Mouse (Mus musculus) brain, embryonic 18.5 days (tissue): ENCODE measurements around the gene Kif26b.

Experiments
- DNase-seq: peaks from one replicate; pipeline ENCODE4 v3.0.0-alpha.2; 2012; ENCODE audit warnings: low read depth, low spot score

Kif26b gene

DNA sequence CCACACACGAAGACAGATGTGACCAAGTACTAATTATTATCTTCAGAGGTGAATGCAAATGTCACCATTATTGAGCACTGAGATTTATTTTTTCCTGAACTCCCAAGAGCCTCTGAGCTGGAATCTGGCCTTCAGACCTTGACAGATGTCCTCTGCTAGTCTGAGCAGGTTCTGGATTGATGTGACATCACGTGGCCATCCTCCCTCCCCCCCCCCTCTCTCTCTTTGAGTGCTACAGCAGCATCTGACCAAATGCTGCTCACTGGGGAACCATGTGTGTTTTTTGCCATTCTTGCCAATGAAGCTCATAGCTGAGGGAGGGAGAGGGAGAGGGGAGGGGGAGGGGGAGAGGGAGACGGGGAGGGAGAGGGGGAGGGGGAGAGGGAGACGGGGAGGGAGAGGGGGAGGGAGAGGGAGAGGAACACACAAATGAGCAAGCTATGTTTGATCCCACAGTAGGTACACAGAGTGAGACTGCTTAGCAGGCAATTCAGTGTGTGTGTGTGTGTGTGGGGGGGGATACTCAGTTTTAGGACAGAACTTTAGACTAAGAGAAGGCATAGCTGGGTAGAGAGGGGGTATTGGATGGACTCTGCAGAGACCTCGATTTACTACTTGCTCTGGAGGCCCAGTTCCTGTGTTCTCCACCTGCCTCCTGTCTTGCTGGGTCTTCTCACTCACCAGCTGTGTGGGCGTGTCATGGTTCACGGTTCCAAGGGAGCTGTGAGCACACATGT lies 241.9 kb downstream of the Kif26b start:
- DNase-seq, result no peak

- DNase-seq, result no peak
These were observed 250.8 kb downstream of the Kif26b start for GRCm38 (mm10) chr1:178779742-178780141.

DNA sequence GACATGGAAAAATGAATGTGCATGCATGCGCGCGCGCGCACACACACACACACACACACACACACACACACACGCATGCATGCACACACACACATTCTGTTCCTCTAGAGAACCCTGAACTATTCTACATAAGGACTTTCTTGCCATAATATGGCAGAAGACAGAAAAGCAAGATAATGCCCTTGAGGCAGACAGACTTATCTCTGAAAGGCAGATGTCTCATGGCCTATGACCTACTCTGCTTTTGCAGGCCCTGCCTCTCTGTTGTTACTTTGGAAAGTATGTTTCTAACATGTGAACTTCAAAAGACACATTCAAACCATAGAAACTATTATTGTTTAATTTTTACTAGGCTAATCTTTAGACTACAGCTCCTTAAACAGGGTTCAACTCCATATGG lies 255.1 kb downstream of the Kif26b start:
- DNase-seq, result no peak

- DNase-seq, result no peak
These were observed 262.3 kb downstream of the Kif26b start for GRCm38 (mm10) chr1:178791266-178791665.

- DNase-seq, result no peak
These were observed 263.8 kb downstream of the Kif26b start for GRCm38 (mm10) chr1:178792726-178793125.

DNA sequence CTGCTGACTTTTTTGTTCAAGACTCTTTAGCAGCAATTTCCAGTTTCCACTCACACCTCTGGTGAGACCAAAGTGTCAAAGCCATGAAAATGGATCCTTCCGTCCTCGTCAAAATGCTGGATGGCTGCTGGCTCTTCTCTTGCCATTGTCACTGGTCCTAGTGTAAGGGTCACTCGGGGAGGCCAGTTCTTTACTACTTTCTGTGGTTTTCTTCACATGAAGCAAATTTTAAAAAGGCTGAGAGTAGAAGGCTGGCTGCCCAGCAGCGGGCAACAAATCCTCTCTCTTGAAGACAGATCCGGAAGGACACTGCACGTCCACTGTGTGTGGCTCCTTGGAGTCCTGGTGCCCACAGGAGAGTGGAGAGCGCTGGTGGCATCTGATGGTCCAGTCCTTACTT lies 265.9 kb downstream of the Kif26b start:
- no peak for DNase-seq

GRCm38 (mm10) chr1:178797388-178797787 lies 268.5 kb downstream of the Kif26b start:
- no peak for DNase-seq

DNA sequence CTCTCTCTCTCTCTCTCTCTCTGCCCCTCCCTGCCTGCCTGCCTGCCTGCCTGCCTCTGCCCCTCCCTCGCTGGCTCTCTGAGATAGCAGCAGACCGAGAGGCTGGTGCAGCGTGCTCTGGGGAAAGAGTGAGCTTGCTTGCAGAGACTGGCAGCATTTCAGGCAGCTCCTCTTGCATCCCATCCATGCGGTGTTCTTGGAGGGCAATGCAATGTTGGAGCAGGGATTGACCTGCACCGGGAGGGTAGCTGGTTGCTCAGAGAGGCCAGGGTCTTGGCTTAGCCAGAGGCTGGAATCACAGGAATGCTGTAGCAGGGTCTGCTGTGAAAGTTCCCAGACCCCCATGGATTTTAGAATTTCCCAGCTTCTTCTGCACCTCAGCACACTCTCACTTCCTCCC lies 269.4 kb downstream of the Kif26b start:
- DNase-seq, result no peak

DNA sequence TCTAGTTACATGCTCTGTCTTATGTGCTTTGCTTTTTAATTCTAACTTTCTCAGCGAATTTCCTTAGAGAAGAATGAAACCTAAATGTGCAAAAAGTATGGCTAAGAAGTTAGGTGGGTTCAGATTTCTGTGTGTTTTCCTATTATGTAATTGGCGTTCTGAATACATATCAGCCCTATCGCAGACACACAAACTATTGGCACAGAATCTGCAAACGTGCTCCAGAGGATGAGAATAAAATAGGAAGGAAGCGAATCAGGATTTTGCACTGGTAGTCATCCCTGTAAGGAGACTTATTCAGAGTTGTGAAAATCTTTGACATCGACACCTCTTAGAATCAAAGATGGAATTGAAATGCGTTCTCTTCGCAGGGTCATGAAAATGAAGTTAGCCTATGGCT lies 270.0 kb downstream of the Kif26b start:
- no peak for DNase-seq

- DNase-seq, result no peak
These were observed 271.1 kb downstream of the Kif26b start for GRCm38 (mm10) chr1:178799836-178800552.

DNA sequence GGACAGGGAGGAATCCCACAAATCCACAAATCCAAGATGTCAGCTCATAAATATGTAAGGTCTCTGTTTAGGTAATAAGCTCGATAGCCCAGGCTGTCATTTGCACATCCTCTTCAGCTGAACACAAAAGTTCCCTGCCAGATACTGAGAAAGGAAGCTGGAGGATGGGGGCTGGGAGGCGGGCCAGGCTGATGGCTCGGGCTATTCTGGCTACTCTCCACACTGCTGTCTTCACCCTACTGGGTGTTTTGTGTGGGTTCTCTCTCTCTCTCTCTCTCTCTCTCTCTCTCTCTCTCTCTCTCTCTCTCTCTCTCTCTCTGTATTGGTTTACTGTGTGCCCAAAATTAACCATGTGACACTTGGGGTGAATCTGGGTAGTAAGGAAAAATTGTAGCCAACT lies 274.2 kb downstream of the Kif26b start:
- DNase-seq, result no peak

- no peak for DNase-seq
These were observed 288.6 kb downstream of the Kif26b start for GRCm38 (mm10) chr1:178817476-178817875.

GRCm38 (mm10) chr1:178819060-178819459 lies 290.1 kb downstream of the Kif26b start:
- DNase-seq, result no peak

DNA sequence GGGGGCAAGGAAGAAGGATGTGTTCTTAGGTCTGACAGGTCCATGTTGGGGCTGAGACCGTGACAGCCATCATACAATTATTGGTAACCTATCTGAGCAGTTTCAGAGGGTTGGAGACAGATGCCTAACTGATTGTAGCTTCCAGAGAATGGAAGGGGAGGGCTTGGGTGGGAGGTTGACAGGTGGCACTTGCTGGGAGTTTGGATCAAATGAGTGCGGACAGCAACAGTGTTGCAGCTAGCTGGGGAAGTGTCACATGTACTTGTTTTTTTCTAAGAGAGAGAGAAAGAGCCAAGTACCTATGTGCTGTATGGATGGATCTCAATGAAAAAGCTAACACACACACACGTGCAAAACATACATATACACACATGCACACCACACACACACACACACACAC lies 291.2 kb downstream of the Kif26b start:
- no peak for DNase-seq

GRCm38 (mm10) chr1:178820556-178821435 lies 291.9 kb downstream of the Kif26b start:
- DNase-seq, result no peak

DNA sequence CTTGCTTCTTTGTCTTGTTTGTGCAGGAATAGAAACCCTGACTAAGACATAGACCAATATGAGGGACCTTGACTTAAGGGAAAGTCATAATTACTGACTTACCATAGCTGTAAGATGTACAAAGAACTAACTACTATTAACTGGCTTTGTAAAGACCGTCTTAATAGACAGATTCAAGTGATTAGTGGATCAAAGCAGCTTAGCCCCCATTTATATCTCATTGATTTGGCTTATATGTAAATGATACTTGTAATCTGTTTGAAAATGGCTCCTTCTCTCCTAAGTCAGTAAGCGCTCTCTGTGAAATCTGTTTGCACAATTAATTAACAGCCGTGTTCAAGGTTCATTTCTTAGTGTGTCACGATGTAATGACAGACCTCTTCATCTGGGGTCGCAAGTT lies 295.9 kb downstream of the Kif26b start:
- no peak for DNase-seq

DNA sequence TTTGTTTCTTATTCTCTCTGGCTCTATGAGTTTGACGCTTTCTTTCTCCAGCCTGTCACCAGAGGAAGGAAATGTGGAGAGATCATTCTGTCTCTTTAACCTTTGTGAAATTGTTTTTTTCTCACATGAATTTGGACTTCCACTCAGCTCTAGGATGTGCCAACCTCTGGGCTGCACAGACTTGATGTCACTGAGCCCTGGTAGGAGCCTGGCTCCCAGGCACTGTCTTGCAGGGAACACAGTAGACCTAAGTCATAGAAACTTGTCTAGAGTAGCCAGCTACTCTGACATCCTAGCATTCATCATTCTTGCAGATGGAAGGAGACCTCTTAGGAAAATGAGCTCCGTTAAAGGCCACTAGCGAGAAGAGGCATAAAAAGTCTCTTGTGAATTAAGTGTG lies 298.3 kb downstream of the Kif26b start:
- no peak for DNase-seq

GRCm38 (mm10) chr1:178829456-178829855 lies 300.5 kb downstream of the Kif26b start:
- no peak for DNase-seq

GRCm38 (mm10) chr1:178832571-178832970 lies 303.6 kb downstream of the Kif26b start:
- no peak for DNase-seq

DNA sequence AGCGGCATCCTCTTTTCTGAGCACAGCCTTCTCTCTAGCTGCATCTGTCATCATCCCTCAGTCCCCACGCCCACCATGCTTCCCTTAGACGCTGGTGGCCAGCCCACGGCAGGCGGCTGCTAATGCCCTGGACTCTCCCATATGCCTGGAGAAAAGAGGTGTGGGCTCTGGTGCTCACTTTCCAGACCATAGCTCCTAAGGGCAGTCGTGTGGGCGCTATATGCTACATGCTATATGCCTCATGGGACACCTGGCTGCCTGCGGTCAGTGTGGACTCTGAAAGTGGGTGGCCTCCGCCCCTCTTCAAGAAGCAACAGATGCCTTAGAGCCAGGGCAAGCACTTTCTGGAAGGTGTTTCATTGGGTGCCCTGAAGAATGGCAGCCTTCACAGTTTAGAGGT lies 306.9 kb downstream of the Kif26b start:
- DNase-seq, result no peak

DNA sequence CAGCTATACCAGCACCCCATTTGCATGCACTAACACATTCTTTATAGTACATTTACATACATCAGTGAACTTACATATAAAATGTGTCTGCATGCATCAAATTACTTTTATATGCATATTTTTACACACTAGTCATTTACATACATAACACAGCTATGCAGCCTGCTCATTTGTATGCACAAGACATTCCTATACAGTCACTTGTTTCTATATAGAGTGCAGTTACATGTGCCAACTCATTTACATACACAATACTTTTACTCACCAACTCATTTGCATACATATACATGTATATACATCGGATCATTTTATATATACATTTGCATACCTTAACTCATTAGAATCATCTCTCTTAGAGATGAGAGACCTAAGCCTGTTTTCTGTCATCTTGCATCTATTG lies 308.1 kb downstream of the Kif26b start:
- DNase-seq, result no peak

DNA sequence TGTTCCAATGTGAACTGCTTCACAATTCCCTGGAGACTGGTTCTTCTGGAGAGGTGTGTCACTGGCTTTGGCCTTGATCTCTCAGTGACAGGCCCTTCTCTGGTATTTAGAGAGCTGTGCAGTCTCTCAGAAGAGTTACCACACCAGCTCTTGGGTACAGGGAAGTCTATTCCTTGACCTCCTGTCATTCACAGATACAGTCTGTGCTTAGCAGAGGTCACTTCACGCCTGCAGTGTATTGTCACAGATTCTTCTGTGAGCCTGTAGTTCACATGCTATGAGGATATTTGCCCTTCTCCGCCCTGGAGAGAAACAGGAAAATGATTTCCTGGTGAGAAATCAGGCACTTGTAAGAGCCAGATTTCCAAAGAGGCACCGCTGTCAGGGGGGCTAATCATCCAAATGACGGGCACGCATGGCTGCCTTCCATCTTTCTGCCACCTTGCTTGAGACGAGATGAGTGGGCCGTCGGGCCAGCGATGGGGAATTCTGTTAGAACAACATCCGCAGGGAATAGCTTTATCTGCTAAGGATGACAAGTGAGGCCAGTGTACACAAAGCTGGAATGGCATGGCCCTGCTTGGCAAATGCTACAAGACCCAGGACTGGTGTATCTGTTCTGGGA lies 309.9 kb downstream of the Kif26b start:
- DNase-seq, result no peak
